Mouse (Mus musculus) adrenal gland, postnatal 25 days (tissue): ENCODE results near the gene Nrcam. TPM values are rescaled to one million over a fixed set of nuclear protein-coding genes. Genes with fewer than 3 reads are reported as not detected.

ENCODE experiments used
- DNase-seq: peaks from one replicate; pipeline ENCODE4 v3.0.0; 2021; ENCODE audit warnings: mixed read lengths
- total RNA-seq: library from RNA; stranded (reverse); gene quantifications from 2 replicates; pipeline ENCODE4 v1.2.3, GENCODE M21; 2021

Gene Nrcam
- total RNA-seq, 1 experiment from 2014 or later: 3.2 TPM

GRCm38 (mm10) chr12:44437046-44437827 is 108.6 kb downstream of the Nrcam start:
- no peak for DNase-seq

- DNase-seq: no peak
These were observed 110.2 kb downstream of the Nrcam start for GRCm38 (mm10) chr12:44438884-44439283.

DNA sequence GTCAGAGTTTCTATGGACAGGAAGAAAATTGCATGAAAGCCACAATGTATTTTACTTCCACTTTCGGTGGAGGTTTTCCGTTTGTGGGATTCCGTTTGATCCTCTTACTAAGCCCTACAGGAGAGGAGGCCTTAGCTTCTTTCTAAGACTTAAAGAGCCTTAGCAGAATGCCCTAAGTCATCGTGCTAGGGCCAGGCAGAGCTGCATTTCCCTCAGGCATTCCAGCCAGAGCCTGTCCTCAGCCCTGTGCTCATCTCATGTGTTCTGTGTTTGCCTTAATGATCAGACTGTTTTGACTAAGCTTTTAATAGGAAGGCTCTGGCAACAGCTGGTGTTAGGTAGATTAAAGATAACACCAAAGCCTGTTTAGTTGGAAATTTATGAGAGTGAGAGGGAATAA is 111.5 kb downstream of the Nrcam start:
- no peak for DNase-seq

DNA sequence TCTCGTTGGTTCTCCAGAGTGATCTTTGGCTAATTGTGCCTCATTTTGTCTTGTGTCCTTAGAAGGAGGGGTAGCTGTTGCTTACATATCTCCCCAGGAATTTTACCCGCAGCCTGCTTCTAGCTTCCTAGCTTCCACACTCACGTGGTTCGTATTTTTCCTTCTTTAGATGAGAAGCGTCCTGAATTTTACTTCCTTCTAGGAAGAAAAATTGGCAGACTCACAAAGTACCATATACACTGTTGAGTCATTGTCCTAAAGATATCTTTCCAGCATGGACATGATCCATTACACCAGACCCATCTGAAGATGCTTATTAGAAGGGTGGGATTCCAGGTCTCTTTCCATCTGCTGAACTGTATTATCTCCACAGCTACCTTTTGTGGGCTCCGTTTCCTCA is 122.2 kb downstream of the Nrcam start:
- DNase-seq: no peak

- no peak for DNase-seq
These were observed 123.1 kb downstream of the Nrcam start for GRCm38 (mm10) chr12:44451742-44452141.

GRCm38 (mm10) chr12:44453791-44454190 is 125.1 kb downstream of the Nrcam start:
- no peak for DNase-seq

DNA sequence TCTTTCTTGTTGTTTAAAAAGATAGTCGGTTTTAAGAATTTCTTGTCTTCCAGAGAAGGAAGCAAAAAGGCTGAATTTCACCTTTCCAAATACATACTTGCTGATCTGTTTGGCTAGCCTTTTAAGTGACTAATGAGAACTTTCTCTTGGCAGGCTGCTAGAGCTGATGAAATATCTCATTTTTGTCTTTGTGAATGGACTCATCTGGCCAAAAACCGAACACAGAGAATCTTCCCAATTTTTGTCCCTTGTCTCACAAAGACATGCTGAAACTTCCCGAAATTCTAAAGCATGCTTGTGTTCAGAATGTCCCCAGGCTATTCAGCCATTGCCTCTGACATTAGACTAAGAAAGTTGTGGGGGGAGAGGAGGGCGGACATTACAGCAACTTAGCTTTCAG is 129.3 kb downstream of the Nrcam start:
- no peak for DNase-seq

GRCm38 (mm10) chr12:44462436-44462835 is 133.8 kb downstream of the Nrcam start:
- DNase-seq: no peak

DNA sequence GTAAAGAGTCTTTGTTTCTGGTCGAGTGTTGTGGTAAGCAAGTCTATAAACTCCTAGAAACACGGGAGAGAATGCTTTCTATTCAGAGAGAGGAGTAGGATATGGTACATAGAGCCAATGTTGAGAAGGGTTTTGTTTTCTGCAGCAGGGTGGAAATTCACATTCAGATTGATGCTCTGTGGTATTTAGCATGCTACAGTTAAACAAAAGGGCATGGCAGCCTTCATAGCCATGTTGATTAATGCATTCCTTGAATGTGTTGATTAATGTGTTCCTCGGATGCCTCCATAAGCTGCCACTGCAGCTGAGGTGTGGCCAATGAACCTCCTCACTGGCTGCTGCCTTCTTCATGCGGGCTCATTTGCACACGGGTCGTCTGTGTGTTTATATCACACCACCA is 134.3 kb downstream of the Nrcam start:
- no peak for DNase-seq

GRCm38 (mm10) chr12:44471073-44471472 is 142.4 kb downstream of the Nrcam start:
- DNase-seq: no peak

GRCm38 (mm10) chr12:44475355-44475754 is 146.7 kb downstream of the Nrcam start:
- DNase-seq: no peak

- DNase-seq: no peak
These were observed 150.8 kb downstream of the Nrcam start for GRCm38 (mm10) chr12:44479260-44480030.

- no peak for DNase-seq
These were observed 151.3 kb downstream of the Nrcam start for GRCm38 (mm10) chr12:44480031-44480419.

- DNase-seq: no peak
These were observed 152.7 kb downstream of the Nrcam start for GRCm38 (mm10) chr12:44481415-44481814.

DNA sequence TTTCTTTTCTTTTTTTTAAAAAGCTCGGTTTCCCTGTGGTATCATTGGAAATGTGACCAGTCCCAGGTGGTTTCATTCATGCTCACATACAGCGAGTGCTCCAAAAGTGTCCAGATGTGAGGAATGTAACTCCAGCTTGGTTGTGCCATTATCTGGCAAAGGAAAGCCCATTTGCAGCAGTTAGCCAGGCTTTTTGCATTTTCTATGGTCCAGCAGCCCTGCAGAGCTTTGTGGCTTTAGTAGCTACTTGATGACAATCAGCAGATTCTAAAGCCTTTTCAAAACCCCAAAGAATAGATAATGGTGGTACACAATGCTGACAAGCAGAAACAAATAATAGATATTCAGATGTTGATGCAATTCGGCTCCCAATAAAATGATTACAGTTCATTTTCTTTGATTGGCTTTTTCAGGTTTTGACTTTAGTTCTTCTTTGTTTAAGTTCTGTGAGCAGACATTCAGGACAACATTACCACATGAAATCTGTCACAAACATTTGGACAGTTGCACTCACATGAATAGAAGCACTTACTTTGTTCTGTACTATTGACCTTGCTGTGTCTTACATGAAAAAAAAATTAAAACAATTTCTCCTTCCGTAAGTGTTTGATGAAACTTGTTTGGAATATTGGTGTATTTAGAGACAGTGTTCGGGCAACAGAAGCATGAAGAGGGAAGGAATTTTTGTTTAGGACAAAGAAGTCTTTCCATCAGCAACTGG is 164.2 kb downstream of the Nrcam start:
- no peak for DNase-seq

- DNase-seq: no peak
These were observed 169.1 kb downstream of the Nrcam start for GRCm38 (mm10) chr12:44497762-44498161.

- no peak for DNase-seq
These were observed 170.2 kb downstream of the Nrcam start for GRCm38 (mm10) chr12:44498872-44499271.

- DNase-seq: no peak
These were observed 173.3 kb downstream of the Nrcam start for GRCm38 (mm10) chr12:44501807-44502487.

DNA sequence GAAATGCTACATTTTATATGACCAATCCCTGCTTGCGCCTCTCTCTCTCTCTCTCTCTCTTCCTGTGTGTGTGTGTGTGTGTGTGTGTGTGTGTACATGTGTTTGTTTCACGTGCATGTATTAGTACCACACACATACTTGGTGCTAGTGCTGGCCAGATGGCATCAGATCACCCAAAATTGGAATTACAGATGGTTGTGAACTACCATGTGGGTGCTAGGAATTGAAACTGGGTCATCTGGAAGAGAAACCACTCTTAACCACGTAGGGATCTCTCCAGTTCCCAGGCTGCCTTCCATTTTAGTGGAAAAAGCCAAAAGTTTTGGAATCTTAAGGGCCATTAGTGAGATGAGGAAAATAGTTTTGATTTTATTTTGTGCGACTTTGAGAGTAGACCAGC is 175.1 kb downstream of the Nrcam start:
- no peak for DNase-seq

DNA sequence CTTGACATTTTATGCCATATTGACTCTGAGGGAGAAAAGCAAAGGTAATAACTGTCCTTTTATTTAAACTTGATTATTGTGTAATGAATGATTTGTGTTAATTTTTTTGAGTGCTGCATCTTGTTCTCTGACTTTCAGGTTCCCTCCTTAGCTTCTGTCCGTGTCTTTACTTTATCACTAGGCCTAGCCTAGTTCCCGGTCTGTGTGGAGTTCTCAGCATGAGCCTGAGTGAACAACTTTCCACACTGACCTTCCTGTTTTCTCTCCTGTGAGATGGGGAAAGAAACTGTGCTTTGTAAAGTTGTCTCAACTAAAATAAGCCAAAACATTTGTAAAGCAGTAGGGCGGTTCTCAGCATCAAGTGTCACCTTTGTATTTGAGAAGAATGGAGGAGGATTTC is 179.9 kb downstream of the Nrcam start:
- DNase-seq: no peak

- no peak for DNase-seq
These were observed 180.9 kb downstream of the Nrcam start for GRCm38 (mm10) chr12:44509406-44510104.

DNA sequence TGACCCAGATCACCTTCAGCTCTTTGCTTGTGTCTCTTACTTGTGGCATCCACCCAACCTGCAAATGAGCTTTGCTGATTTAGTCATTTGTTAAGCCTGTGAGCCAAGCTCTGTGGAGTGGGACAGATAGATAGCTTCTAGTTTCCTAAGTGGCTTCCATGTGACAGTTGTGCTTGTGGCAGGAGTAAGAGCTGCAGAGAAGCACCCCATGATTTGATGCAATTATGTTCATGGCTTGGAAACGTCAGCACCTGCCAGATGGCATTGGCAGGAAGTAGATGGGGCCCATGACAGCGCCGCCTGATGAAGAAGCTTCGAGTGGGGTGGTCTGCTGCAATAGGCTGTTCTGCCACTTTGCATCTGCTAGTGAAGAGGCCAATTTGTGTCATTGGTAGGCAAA is 186.4 kb downstream of the Nrcam start:
- no peak for DNase-seq
